Mouse (Mus musculus): ENCODE data around the gene Eras.
"Not testable (repeated sequence)": the region's sequence is repeated elsewhere in the genome, so short reads cannot be mapped to it uniquely, and the experiment has no call there.

The Eras gene

GRCm38 (mm10) chrX:7928270-7928790 lies at the start of gene Eras:
TSS of gene Eras (minus strand) at chrX:7928607.
- DNase-seq: no peak

- DNase-seq: no peak
Observed at GRCm38 (mm10) chrX:7977892-7978291, 49.5 kb upstream of the Eras start, which contains the start of gene Gata1. TSS of gene Gata1 (minus strand) at chrX:7978071.

- no peak for DNase-seq
Observed at GRCm38 (mm10) chrX:7971292-7971691, 42.9 kb upstream of the Eras start.

- DNase-seq: no peak
Observed at GRCm38 (mm10) chrX:7968899-7969298, 40.5 kb upstream of the Eras start.

GRCm38 (mm10) chrX:7968226-7968625 lies 39.8 kb upstream of the Eras start:
- no peak for DNase-seq

GRCm38 (mm10) chrX:7967596-7968201 lies 39.3 kb upstream of the Eras start:
- DNase-seq: no peak

GRCm38 (mm10) chrX:7966161-7966560 lies 37.8 kb upstream of the Eras start:
- DNase-seq: no peak

- DNase-seq: no peak
Observed at GRCm38 (mm10) chrX:7963829-7964626, 35.6 kb upstream of the Eras start.

GRCm38 (mm10) chrX:7958868-7959267 lies 30.5 kb upstream of the Eras start:
- DNase-seq: no peak

- no peak for DNase-seq
Observed at GRCm38 (mm10) chrX:7950091-7950490, 21.7 kb upstream of the Eras start.

- peak; percentile 84 to 88 for DNase-seq
Observed at GRCm38 (mm10) chrX:7947900-7948492, 19.6 kb upstream of the Eras start.

- no peak for DNase-seq
Observed at GRCm38 (mm10) chrX:7947108-7947899, 18.9 kb upstream of the Eras start, which contains the start of gene Hdac6. TSS of gene Hdac6 (minus strand) at chrX:7947889.

GRCm38 (mm10) chrX:7945618-7946017 lies 17.2 kb upstream of the Eras start:
- DNase-seq: no peak

- DNase-seq: no peak
Observed at GRCm38 (mm10) chrX:7937667-7938066, 9.3 kb upstream of the Eras start.

GRCm38 (mm10) chrX:7936874-7937273 lies 8.5 kb upstream of the Eras start:
- no peak for DNase-seq

- DNase-seq: no peak
Observed at GRCm38 (mm10) chrX:7927116-7927515, 1.3 kb downstream of the Eras start.

- DNase-seq: no peak
Observed at GRCm38 (mm10) chrX:7926266-7926665, 2.1 kb downstream of the Eras start.

- DNase-seq: peak in 1 of 2 experiments; percentile 36
Observed at GRCm38 (mm10) chrX:7922032-7922431, 6.4 kb downstream of the Eras start.

GRCm38 (mm10) chrX:7919601-7920383 lies 8.6 kb downstream of the Eras start, which contains the start of gene Pcsk1n:
TSS of gene Pcsk1n (plus strand) at chrX:7919822.
- peak; percentile 58 to 71 for DNase-seq

GRCm38 (mm10) chrX:7917960-7918359 lies 10.4 kb downstream of the Eras start:
- not testable (repeated sequence) for DNase-seq

- peak; percentile 18 to 50 for DNase-seq
Observed at GRCm38 (mm10) chrX:7915669-7916068, 12.7 kb downstream of the Eras start.

GRCm38 (mm10) chrX:7910473-7910872 lies 17.9 kb downstream of the Eras start:
- DNase-seq: no peak

Measured in cerebellum, postnatal 36 days (tissue).